Comparison of ENCODE assay signal across 34 mouse cellular contexts in genomic region chr6:103706366-103706765, GRCm38 (mm10).
"Had no signal": no experiment of that assay in that cellular context is flagged by ENCODE, and none has a peak within 500 bp of the region (broad histone marks: within the 10 kb centered on the region; RNA-seq: fewer than 3 reads in every experiment).

No protein-coding gene starts in this region.

- H3K9me3 ChIP-seq: heart, embryonic 12.5 days; heart, embryonic 13.5 days; heart, embryonic 15.5 days; hindbrain, embryonic 10.5 days; hindbrain, embryonic 12.5 days; hindbrain, embryonic 13.5 days; hindbrain, embryonic 15.5 days; intestine, embryonic 15.5 days; kidney, embryonic 15.5 days had no signal

- H3K4me2 ChIP-seq: heart, embryonic 12.5 days; heart, embryonic 13.5 days; heart, embryonic 15.5 days; hindbrain, embryonic 12.5 days; hindbrain, embryonic 13.5 days; hindbrain, embryonic 14.5 days; hindbrain, embryonic 15.5 days; intestine, embryonic 15.5 days; kidney, embryonic 15.5 days had no signal

- H3K9ac ChIP-seq: heart, embryonic 12.5 days; heart, embryonic 13.5 days; heart, embryonic 15.5 days; hindbrain, embryonic 12.5 days; hindbrain, embryonic 13.5 days; hindbrain, embryonic 14.5 days; hindbrain, embryonic 15.5 days; intestine, embryonic 15.5 days; kidney, embryonic 15.5 days had no signal

- DNase-seq: heart, postnatal 10 days; heart, postnatal 14 days; heart, postnatal 36 days; heart, postnatal 4 days; kidney, adult 11 months; kidney, adult 18-20 months; kidney, adult 2 months; kidney, adult 8-10 months; kidney, adult 9 months; kidney, postnatal 10 days; kidney, postnatal 14 days; kidney, postnatal 25 days; kidney, postnatal 36 days; kidney, postnatal 4 days; layer of hippocampus, adult 9-11 months; layer of hippocampus, postnatal 36 days had no signal

- H3K4me1 ChIP-seq: heart, embryonic 12.5 days; heart, embryonic 13.5 days; heart, embryonic 15.5 days; hindbrain, embryonic 10.5 days; hindbrain, embryonic 12.5 days; hindbrain, embryonic 13.5 days; hindbrain, embryonic 15.5 days; intestine, embryonic 15.5 days; kidney, embryonic 15.5 days had no signal

- H3K27me3 ChIP-seq: heart, embryonic 12.5 days; heart, embryonic 13.5 days; heart, embryonic 15.5 days; hindbrain, embryonic 12.5 days; hindbrain, embryonic 13.5 days; hindbrain, embryonic 15.5 days; intestine, embryonic 15.5 days; kidney, embryonic 15.5 days had no signal

- H3K36me3 ChIP-seq: heart, embryonic 12.5 days; heart, embryonic 13.5 days; heart, embryonic 15.5 days; hindbrain, embryonic 10.5 days; hindbrain, embryonic 12.5 days; intestine, embryonic 15.5 days; kidney, embryonic 15.5 days had no signal

- H3K27ac ChIP-seq: heart, embryonic 13.5 days; heart, embryonic 15.5 days; hindbrain, embryonic 10.5 days; hindbrain, embryonic 12.5 days; hindbrain, embryonic 13.5 days; hindbrain, embryonic 14.5 days; hindbrain, embryonic 15.5 days; hindbrain, postnatal 0 days; intestine, embryonic 15.5 days; kidney, embryonic 15.5 days; kidney, postnatal 0 days; layer of hippocampus, adult 2 months; left cerebral cortex, adult 2 months had no signal

- H3K4me3 ChIP-seq: heart, embryonic 12.5 days; heart, embryonic 13.5 days; heart, embryonic 15.5 days; hindbrain, embryonic 10.5 days; hindbrain, embryonic 12.5 days; hindbrain, embryonic 13.5 days; hindbrain, embryonic 15.5 days; intestine, embryonic 15.5 days; kidney, embryonic 15.5 days; layer of hippocampus, adult 2 months; left cerebral cortex, adult 2 months had no signal

- ATAC-seq: hindbrain, embryonic 16.5 days; hindbrain, postnatal 0 days; inflammation-experienced regulatory T-cells, adult 6 months; intestine, embryonic 15.5 days; intestine, embryonic 16.5 days; intestine, postnatal 0 days had no signal
